Mouse (Mus musculus): Measurements from ENCODE around the gene Ankrd13d.

Ankrd13d gene

DNA sequence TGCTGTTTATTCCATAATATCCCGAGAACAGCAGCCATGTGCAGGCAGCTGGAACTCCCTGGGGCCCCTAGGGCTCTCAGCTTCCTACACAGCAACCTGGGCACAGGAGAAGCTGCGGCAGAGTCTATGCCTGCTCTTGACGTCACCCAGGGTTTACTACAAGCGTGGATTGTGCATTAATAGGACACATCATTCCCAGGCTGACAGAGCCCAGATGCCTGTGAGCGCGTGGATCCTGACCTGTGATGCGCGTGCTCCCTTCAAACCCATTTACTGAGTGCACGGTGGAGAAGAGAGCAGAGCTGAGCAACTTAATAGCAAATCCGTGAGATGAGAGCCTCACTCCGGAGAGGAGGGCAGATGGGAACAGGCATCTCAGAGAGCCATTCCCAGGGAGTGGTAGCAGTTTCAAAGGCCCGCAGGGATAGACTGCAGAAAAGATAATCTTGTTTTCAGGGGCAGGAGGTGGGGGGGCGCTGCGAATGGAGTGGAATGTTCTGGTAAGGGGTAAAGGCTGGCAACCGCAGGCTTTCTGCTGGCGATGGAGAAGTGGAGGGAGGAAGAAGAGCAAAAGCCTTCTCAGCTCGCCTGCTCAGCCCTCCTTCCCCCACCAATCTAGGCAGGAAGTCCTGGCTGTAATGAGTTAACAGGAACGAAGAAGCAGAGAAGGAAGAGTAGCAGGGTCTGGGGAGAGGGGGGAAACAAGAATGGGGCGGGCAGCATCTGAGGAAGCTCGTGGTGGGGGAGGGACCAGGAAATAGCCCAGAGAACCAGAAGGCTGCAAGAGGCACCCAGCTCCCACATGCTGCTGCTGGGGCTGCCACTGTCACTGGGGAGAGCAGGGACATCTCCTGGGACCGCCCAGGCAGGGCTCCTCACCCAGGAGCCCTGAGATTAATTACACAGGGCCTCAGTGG, 19.1 kb upstream of the Ankrd13d start:
- CTCF ChIA-PET: interaction anchor here (1.3 kb wide), 1 partner anchor 18 kb away, joined by 3 read pairs; no protein-coding TSS in a partner anchor

DNA sequence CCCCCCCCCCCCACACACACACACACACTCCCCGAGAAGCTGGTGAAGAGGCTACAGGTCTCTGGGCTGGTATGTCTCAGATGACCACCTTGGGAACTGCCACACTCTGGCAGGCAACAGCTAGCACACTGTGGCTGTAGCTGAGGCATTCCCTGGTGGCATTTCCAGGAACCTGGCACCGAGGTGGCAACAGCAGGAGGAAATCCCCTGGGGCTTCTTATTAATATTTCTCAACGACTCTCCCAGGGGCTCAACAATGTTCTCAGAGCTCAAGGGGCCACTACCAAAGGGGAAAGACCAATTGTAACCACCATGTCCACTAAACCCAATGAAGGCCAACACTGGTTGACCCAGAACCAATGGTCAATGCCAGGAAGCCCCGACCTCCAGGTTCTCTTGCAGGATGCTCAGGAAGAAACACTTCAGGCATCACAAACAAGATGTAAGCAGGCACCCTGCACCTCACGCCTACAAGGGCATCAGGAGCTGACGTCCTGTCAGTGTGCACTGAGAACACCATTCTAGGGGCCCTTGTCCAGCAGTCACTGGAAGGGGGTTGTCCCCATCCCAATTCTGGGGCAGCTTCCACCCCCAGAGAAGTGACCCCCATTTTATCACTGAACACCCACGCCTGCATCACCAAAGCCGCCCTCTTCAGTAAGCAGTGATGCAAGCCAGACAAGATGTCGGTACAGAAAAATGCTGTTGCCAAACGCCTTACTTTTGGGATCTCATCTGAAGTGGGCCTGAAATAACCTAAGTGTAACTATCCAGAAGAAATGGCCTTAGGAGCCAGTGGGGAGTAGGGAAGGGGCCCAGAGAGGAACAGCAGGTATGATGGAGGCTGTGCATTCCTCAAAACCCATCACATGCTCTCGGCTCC, 18.2 kb upstream of the Ankrd13d start:
- CTCF ChIA-PET: interaction anchor here (0.5 to 0.6 kb wide), 3 partner anchors 11 to 68 kb away, joined by 3 to 12 read pairs (median 3); no protein-coding TSS in a partner anchor

DNA sequence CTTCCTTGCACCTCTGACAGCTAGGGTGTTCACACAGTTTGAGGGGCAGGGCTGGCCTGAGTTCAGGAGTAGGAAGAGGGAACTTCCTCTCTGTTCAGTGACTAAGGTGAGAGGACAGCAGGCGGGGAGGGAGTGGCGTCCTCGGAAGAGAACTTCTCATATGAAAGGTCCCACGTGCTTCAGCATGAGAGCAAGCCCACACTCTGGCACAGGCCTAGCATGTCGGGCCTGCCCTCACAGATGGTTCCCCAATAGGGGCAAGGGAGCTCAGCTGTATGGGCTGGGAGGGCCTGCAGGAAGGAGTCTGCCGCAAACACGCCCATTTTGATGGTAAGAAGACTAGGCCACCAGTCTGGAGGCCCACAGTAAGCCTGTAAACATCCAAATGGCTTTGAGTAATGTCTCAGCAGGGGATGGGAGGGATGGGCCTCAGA, 17.4 kb upstream of the Ankrd13d start:
- CTCF ChIA-PET: interaction anchor here (0.9 kb wide), 1 partner anchor 68 kb away, joined by 3 read pairs; the partner anchor contains the start of gene Pold4

DNA sequence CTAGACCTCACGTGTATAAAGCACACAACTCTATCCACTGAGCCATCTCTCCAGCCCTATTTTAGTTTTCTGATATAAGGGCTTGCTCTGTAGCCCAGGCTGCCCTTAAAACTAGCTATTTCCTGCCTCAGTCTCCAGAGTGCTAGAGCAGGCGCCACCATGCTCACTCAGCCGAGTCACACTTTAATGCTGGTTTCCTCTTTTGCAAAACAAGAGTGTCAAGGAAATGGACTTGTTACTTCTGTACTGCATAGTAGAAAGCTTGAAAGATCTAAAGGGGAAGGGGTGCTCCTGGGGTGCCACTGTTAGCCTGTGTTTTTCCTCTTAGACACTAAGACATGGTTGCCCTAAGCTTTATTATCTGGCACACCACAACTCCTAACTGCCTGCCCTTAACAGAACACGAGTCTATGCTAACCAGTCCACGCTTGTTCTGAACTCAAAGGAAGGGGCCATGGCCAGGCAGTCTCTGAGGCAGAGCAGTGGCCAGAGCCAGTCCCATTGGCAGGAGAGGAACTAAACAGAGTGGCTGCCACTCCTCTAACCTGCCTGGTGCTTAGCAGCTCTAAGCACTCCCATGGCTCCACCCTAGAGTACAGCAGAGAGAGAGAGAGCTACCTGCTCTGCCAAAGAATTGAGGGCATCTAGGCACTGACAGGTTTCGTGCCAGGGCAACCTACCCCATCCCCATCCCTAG, 16.8 kb upstream of the Ankrd13d start:
- CTCF ChIA-PET: interaction anchor here (0.9 kb wide), 1 partner anchor 68 kb away, joined by 3 read pairs; the partner anchor contains the start of gene Pold4

DNA sequence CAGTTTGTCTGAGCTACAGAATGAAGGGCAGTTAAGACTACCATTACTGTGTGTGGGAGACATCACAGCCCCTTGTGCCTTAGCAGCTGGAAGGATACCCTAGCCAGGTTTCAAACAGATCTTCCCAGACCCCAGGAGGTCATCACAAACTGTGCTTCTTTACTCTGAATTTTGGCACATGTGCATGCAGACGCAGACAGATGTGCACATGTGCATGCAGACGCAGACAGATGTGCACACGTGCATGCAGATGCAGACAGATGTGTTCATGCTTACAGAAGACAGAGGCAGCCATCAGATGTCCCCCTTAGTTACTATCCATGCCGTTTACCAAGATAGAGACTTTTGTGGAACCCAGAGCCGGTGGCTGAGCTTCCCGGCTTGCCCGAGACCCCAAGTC, 16.2 kb upstream of the Ankrd13d start:
- CTCF ChIA-PET: interaction anchor here (0.9 kb wide), 1 partner anchor 67 kb away, joined by 3 read pairs; the partner anchor contains the start of gene Pold4

DNA sequence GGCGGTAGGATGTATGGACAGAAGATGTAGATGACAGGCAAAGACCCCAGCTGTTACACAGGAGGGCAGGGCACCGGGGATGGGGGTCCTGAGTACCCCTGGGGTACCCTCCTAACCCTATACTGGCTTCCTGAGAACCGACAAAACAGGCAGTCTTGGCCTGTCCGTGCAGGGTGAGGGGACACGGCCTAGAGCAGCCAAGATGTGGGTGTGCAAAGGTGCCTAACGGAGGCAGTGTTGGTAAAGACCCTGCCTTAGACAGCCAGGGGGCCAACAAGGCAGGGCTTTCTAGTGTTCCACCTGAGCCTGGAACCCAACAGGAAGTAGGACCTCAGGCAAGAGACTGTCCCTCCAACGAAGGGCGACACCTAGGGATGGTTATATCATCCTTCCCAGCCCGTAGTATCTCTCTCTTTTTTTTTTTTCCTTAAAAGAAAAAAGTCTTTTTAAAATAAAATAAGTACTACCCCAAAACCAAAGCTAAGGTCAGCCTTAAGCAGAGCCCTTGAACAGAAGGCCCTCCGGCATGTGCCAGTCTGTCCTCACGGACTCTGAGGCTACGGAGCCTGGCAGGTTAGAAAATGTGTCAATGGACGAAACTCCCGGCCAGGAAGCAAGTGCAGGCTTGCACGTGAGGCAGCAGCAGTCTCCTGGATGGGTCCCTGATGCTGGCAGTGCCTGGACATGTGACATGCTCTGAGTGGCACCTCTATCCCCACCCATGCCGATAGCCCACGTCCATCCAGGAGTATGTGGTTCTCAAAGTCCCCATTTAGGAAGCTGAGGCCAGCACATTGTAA, 15.6 kb upstream of the Ankrd13d start:
- CTCF ChIA-PET: no interaction called here

DNA sequence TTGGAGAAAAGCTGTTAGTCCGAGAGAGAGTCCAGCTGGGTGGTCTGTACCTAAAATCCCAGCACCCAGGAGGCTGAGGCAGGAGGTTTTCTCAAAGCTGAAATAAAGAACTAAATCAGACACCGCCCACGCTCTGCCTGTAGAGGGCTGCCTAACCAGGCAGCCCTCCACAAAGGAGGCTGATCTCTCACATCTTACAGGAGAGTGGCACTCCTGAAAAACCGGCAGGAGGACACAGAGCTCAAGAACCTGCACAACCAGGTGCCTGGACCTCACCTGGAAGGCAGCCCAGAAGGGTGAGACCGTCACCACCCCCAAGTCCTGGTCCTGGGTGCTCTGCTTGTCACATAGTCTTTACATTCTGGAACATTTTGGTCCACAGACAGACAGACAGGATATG, 14.9 kb upstream of the Ankrd13d start:
- CTCF ChIA-PET: interaction anchor here (2.0 kb wide), 1 partner anchor 8 kb away, joined by 6 read pairs; the partner anchor contains the start of gene Grk2

DNA sequence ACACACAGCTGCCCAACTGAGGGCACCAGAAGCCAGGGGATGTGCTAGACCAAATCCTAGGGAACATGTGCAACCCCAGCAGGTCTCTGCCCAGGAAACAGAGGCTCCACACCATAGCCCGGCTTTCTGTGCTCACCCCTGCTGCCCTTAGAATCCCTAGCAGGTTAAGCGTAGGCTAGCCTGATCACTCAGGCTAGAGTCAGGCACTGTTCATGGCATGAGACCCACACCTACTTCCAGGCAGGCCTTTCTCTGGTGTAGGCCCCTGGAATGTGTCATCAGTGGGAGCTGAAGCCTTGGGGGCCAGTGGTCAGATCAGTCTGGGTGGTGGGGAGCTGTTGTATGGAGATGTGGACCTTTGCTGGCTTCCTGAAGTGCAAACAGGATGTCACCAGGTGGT, 13.7 kb upstream of the Ankrd13d start:
- CTCF ChIA-PET: interaction anchor here (2.0 kb wide), 1 partner anchor 9 kb away, joined by 6 read pairs; the partner anchor contains the start of gene Grk2

DNA sequence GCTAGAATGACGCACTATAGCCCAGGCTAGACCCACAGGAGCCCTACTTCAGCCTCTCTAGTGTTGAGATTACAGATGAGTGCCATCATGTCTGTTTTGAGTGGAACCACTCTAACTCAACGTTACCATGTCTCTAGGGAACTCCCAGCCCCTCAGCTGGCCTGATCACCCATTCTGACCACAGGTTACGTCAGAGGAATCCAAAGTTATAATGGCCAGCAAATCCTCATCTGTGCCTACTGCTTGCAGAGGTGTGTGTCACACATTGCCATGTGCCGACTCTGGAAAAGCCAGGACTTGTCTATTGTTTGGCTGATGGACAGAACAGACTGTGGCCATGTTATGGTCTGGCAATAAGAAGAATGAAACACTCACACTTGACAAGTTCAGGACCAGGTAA, 12.5 kb upstream of the Ankrd13d start:
- CTCF ChIA-PET: interaction anchor here (0.6 to 0.7 kb wide), 2 partner anchors 12 to 108 kb away, joined by 3 to 5 read pairs; partner anchors contain the start of gene Ankrd13d

DNA sequence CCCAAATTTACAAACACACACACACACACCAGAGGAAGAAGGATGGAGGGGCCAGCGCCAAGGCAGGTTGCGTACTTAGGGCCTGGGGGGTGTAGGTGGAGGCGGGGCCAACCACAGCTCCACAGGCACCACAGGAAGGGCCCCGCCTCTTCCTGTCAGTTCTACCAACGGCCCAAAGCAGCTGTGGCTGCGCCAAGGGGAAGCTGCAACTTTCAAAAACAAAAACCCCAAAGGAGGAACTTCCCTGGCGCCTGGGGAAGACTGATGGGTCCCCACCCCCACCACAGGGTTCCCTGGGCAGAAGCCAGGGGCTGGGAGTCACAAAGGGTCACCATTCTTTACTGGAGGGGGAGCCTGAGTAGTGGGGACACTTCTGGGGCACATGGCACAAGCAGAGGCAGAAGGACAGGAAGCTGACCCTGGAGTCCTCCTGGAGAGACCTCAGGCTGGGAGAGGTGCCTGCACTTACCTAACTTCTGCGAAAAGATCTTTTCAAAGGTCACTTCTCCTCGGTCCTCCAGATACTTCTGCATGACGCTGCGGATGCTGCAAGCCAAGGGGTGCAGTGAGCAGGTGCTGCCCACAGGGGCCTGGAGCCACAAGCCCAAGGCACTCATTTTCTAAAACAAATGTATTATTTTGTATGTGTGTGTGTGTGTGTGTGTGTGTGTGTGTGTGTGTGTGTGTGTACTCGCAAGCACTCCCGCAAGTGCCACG, 11.6 kb upstream of the Ankrd13d start:
- CTCF ChIA-PET: interaction anchor here (0.6 to 1.0 kb wide), 3 partner anchors 9 to 107 kb away, joined by 3 to 5 read pairs (median 3); partner anchors contain the start of gene Ankrd13d

DNA sequence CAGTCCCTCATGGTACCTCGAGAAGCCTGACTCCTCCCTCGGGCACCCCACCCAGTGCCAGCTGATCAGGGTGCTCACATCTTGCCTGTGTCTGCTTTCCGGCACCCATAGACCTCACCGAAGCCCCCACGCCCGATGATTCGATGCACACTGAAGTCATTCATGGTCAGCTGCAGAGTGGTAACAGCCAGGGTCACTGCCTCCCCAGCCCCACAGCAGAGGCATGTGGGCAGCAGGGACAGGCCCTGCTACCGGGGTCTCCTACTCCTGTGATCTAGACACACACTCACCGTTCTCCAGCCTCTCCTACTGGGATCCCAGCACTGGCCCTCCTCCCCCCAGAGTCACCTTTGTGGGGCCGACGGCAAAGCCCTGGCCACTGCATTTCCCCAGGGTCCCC, 8.2 kb upstream of the Ankrd13d start:
- CTCF ChIA-PET: interaction anchor here (0.8 kb wide), 1 partner anchor 24 kb away, joined by 3 read pairs; no protein-coding TSS in a partner anchor

DNA sequence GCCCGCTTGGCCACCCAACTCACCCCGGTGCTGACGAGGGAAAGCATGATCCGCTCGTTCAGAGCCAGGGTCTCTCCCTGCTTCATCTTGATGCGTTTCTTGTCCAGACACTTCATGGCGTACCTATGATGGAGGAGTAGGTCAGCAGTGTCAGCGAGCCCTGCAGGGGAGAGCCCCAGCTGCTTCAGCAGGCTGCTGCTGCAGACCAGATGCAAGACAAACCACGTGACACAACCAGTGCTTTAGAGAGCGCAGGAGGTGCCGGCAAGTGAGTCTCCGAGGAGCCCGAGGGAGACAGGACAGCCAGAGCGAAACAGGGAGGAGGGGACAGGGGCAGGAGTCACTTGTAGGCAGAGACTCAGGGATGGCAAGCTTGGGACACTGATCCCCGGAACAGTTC, 7.8 kb upstream of the Ankrd13d start:
- CTCF ChIA-PET: no interaction called here

DNA sequence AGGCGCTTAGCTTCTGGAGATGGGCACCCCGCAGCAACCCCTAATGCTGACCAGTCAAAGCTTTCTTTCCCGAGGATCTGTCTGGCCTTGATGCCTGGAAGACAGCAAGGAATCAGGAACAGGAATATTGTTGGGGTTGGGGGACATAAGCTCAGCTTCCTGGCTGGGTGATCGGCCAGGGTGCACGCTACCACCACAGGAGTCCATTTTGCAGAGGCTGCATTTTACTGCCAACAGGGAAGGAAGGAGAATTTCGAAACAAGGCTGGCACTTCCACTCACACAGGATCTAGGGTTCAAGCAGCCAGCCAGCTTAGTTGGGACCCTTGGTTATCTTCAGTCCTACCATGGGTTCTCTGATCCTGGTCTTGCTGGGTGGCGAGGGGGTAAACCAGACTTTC, 716 bp upstream of the Ankrd13d start:
- CTCF ChIA-PET: interaction anchor here (0.6 to 1.3 kb wide), 4 partner anchors 15 to 159 kb away, joined by 3 to 7 read pairs (median 4); no protein-coding TSS in a partner anchor

DNA sequence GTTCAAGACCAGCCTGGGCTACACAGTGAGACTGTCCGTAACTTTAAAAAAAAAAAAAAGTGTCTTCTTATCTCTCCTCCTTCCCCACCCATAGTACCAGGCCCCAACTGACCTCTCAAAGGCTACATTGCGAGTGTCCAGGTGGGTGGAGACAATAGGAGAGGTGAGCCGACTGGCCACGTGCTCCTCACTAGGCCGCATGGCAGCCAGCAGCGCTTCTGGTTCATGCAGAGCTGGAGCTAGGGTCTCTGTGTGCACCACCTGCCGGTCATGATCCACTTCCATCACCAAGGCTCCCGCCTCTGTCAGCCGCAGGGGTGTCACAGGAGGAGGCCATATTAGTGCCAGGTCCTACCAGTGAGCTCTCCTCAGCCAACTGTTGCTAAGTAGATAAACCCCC, 2.5 kb downstream of the Ankrd13d start:
- CTCF ChIA-PET: no interaction called here

DNA sequence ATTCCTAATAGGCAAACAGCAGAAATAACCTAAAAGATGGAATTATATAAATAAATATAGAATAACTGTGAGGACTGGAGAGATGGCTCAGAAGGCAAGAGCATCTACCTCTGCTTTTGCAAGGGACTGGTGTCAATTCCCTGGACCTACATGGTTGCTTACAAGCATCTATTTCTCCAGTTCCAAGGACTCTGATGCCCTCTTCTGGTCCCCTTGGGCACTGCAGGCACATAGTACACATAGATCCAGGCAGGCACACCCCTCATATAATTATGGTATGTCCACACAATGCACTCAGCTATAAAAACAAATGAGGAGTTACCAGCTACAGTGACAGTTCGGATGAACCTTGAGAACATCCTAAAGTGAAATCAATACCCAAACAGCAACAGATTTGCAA, 3.5 kb downstream of the Ankrd13d start:
- CTCF ChIA-PET: interaction anchor here (0.6 kb wide), 1 partner anchor 125 kb away, joined by 5 read pairs; no protein-coding TSS in a partner anchor

DNA sequence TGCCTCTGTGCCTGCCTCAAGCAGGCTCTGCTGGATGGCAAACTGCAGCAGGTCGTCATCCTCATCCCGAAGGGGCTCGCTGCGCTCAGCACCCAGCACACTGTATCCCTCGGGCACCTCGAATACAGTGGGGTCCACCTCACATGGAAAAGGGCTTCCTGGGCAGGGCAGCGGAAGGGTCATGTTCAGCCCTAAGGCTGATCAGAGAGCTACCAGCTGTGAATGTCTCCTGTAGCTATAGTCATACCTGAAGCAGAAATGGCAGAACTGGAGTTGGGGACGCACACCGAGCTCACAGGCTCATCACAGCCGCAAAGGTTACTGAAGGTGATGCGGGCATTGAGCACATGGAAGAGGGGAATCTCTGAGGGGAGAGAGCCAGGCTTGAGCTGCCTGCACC, 12.0 kb downstream of the Ankrd13d start:
- CTCF ChIA-PET: no interaction called here

DNA sequence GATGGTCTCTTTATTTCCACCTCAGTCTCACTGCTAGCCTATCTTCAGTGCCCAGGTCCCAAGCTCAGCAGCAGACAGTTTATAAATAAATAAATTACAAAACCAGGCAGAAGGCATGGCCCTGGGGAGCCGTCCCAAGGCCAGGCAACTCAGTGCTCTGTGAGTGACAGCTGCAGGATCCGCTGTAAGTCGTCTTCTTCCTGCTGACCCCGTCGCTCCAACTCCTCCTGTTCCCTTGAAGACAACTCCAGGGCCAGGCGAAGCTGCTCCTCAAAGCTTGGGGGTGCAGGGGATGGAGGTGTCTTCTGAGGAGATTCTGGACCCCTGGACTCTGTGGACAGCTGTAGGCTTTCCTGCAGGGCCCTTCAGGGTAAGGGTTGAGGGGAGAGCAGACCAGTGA, 12.8 kb downstream of the Ankrd13d start:
- CTCF ChIA-PET: no interaction called here

DNA sequence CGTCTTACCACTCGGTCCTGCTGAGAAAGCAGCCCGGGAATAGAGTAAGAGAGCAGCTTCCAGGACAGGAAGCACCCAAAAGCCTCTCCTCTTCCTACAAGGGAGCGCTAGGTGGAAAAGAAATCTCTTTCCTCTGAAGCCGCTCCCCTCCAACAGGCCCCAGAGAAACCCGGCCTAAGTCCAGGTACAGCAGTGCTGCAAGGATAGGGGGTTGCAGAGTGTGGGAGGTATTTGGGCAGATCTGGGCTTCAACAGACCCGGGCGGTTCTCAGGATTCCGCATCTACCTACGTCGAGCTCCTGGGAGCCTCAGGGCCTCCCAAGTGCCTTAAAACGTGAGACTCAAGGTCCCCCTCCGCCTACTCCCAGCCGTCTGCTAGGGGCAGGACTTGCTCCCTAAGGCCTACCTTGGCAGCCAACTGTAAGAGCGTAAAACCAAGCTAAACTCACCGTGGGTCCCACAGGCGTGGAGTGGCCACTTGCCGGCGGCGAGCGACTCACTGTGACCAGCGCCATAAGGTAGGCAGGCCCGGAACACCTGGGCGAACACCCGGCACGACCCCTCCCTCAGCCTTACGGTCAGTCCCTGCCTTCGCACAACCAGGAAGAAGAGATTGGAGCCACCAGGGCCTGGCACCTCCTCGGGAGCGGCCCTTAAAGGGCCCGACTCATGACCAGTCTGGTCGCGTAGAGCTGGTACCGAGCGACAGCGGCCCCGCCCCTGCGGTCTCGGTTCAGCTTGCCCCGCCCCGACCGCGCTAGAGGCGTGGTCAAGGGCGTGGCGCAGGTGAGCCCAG, 14.2 kb downstream of the Ankrd13d start, which contains the start of gene Ssh3:
TSS of gene Ssh3 (minus strand) at position 615 of the 796 bp plus-strand sequence.
- CTCF ChIA-PET: interaction anchor here (0.7 to 1.4 kb wide), 3 partner anchors 13 to 41 kb away, joined by 3 to 4 read pairs (median 3); partner anchors contain the start of gene Ankrd13d

Measured in spleen, embryonic (tissue).